Mouse (Mus musculus) forebrain, embryonic 13.5 days (tissue): Measurements from ENCODE around the gene Tnni2. TPM values are rescaled to one million over a fixed set of nuclear protein-coding genes. Genes with fewer than 3 reads are reported as not detected.

ENCODE experiments used
- ATAC-seq: fragments of 200-750 bp; cut with Nextera tagmentation; 2 replicates; pipeline ENCODE4 v1.8.0; 2017
- H3K27ac ChIP-seq: fragments of 300-500 bp; sonication (generic); 2 replicates; pipeline ENCODE4 v1.5.1; 2015; ENCODE audit warnings: inconsistent platforms, mild to moderate bottlenecking, moderate library complexity
- H3K27me3 ChIP-seq: fragments of 300-500 bp; sonication (generic); 2 replicates; pipeline ENCODE4 v1.6.1; 2015; ENCODE audit warnings: mild to moderate bottlenecking, inconsistent platforms
- H3K36me3 ChIP-seq: fragments of 300-500 bp; sonication (generic); 2 replicates; pipeline ENCODE4 v1.6.1; 2015; ENCODE audit warnings: mild to moderate bottlenecking, inconsistent platforms; ENCODE audit not compliant: poor library complexity, severe bottlenecking
- H3K4me1 ChIP-seq: fragments of 300-500 bp; sonication (generic); 2 replicates; pipeline ENCODE4 v1.6.1; 2015; ENCODE audit warnings: inconsistent platforms
- H3K4me2 ChIP-seq: fragments of 300-500 bp; sonication (generic); 2 replicates; pipeline ENCODE4 v1.6.1; 2015; ENCODE audit warnings: inconsistent platforms, mild to moderate bottlenecking, moderate library complexity
- H3K4me3 ChIP-seq: fragments of 300-500 bp; sonication (generic); 2 replicates; pipeline ENCODE4 v1.5.1; 2015; ENCODE audit warnings: mild to moderate bottlenecking, inconsistent platforms
- H3K9ac ChIP-seq: fragments of 300-500 bp; sonication (generic); 2 replicates; pipeline ENCODE4 v1.6.1; 2015; ENCODE audit warnings: mild to moderate bottlenecking, inconsistent platforms
- H3K9me3 ChIP-seq: fragments of 300-500 bp; sonication (generic); replicated peaks from 2 replicates; pipeline ENCODE4 v1.6.1; 2016; ENCODE audit warnings: inconsistent platforms
- WGBS: fragments of 180-500 bp; shearing (Covaris S2); methylation state at CpG from one replicate; pipeline ENCODE4 v1.1.7; 2015; 5-methylcytosine and 5-hydroxymethylcytosine counted together
- polyA plus RNA-seq: library from polyadenylated mRNA; unstranded; fragments of >200 nt; fragmentation: Nextera tagmentation; extraction: Ambion mirVana; gene quantifications from 2 replicates; pipeline ENCODE4 v1.2.1, GENCODE M21; 2015

The Tnni2 gene
- polyA plus RNA-seq, 1 experiment from 2014 or later, result 0.61 TPM

- WGBS, result 55% methylated on average over 19 of the region's 19 CpGs
These were observed 8.0 kb upstream of the Tnni2 start for GRCm38 (mm10) chr7:142433623-142434022.

DNA sequence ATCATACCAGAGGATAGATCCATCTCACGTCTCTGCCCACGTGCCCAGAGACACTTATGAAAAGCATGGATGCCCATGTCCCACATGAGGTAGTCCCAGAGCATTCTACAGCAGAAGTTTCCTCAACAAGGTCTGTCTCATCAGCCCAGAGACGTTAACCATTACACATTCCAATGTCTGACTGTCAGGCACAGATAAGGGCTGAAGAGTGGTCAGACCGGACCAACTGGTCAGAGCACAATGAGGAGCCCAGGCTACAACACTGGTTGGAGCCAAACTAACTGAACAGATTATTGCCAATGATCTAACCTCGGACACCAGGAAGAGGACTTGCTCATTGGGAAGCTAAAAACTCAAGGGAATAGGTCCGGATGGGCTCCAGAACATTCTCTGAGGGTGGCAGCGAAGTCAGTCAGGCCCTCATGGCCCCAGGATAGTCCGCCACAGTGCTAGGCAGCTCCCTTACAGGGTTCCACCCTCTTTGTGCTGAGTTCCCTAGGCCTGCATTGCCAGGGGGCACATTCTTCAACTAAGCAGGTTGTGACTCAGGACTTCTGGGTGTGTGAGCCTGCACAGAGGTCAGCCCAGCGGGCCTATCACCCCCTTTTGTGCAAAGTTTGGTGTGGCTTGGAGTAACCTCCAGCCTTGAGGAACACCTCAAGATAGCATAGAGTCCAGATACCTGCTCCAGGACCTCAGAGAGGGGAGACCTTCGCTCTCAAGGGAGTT, 7.3 kb upstream of the Tnni2 start, which contains the start of gene Syt8:
Syt8 (plus strand) TSS at position 714 of the 729 bp plus-strand sequence.
- H3K27ac ChIP-seq, result no peak within 1 kb of the TSS
- no peak for ATAC-seq
- WGBS, result 84% methylated on average over 10 of the region's 10 CpGs
- no peaks in the 10 kb centered on the region for H3K9me3 ChIP-seq
- no peaks in the 10 kb centered on the region for H3K36me3 ChIP-seq
- H3K27me3 ChIP-seq, result no peaks in the 10 kb centered on the region
- H3K4me3 ChIP-seq, result no peak within 1 kb of the TSS
- no peak within 1 kb of the TSS for H3K9ac ChIP-seq
- H3K4me1 ChIP-seq, result peaks cover 19% of the 10 kb centered on the region
- H3K4me2 ChIP-seq, result no peak within 1 kb of the TSS

More at GRCm38 (mm10) chr7:142433623-142434022, 8.0 kb upstream of the Tnni2 start:
- Histone ChIP-seq H3K4me1 (peaks cover 19% of the 10 kb centered on the region), H3K36me3 (no peaks in the 10 kb centered on the region), H3K9ac (no peak overlapping the region), H3K4me2 (no peak overlapping the region), H3K27ac (no peak overlapping the region), H3K9me3 (no peaks in the 10 kb centered on the region), H3K27me3 (no peaks in the 10 kb centered on the region), H3K4me3 (no peak overlapping the region)
- ATAC-seq, result no peak

- WGBS, result 23% methylated on average over 4 of the region's 4 CpGs
- Histone ChIP-seq H3K27ac (no peak overlapping the region), H3K27me3 (no peaks in the 10 kb centered on the region), H3K9me3 (no peaks in the 10 kb centered on the region), H3K4me1 (peaks cover 11% of the 10 kb centered on the region), H3K36me3 (no peaks in the 10 kb centered on the region), H3K4me2 (no peak overlapping the region), H3K9ac (no peak overlapping the region), H3K4me3 (no peak overlapping the region)
- ATAC-seq, result peak; percentile 45; the same call in 1 of the 2 replicates
These were observed 6.1 kb upstream of the Tnni2 start for GRCm38 (mm10) chr7:142435524-142435923.

- Histone ChIP-seq H3K27me3 (no peaks in the 10 kb centered on the region), H3K4me2 (no peak overlapping the region), H3K9ac (no peak overlapping the region), H3K4me1 (no peaks in the 10 kb centered on the region), H3K36me3 (no peaks in the 10 kb centered on the region), H3K4me3 (no peak overlapping the region), H3K27ac (no peak overlapping the region), H3K9me3 (no peaks in the 10 kb centered on the region)
- no peak for ATAC-seq
- 77% methylated on average over 5 of the region's 5 CpGs for WGBS
These were observed 4.3 kb upstream of the Tnni2 start for GRCm38 (mm10) chr7:142437324-142437723.

- Histone ChIP-seq H3K9ac (no peak overlapping the region), H3K9me3 (no peaks in the 10 kb centered on the region), H3K27ac (no peak overlapping the region)
These were observed 1.6 kb upstream of the Tnni2 start for GRCm38 (mm10) chr7:142439966-142440365.

DNA sequence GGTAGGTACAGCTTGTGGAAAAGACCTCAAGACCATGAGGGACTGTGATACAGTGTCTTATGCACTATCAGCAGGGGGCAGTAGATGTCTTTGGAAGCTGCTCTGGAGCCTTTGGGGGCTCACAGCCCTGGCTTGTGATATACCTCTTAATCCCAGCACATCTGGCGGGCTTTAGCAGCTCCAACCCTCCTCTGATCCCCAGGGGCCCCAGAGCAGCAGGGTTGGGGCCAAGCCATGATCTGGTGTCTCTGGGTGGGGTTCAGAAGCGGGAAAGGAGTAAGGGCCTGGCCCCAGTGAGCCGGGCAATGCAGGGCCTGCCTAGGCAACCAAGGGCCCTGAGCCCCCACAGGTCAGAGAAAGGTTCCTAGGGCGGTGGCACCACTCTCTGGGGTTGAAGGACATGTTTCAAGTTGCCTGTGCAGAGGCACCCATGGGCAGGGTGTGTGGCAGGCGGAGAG, 922 bp upstream of the Tnni2 start:
- no peaks in the 10 kb centered on the region for H3K36me3 ChIP-seq
- no peak overlapping the region for H3K27ac ChIP-seq
- no peaks in the 10 kb centered on the region for H3K27me3 ChIP-seq
- H3K9me3 ChIP-seq, result no peaks in the 10 kb centered on the region
- peak; percentile 73 for ATAC-seq
- WGBS, result 61% methylated on average over 5 of the region's 5 CpGs
- no peaks in the 10 kb centered on the region for H3K4me1 ChIP-seq
- no peak overlapping the region for H3K4me3 ChIP-seq
- no peak overlapping the region for H3K9ac ChIP-seq
- H3K4me2 ChIP-seq, result no peak overlapping the region

More at GRCm38 (mm10) chr7:142439966-142440365, 1.6 kb upstream of the Tnni2 start:
- no peak for ATAC-seq
- H3K27me3 ChIP-seq, result no peaks in the 10 kb centered on the region
- H3K4me2 ChIP-seq, result no peak overlapping the region
- 88% methylated on average over 14 of the region's 14 CpGs for WGBS
- no peaks in the 10 kb centered on the region for H3K36me3 ChIP-seq
- H3K4me3 ChIP-seq, result no peak overlapping the region
- H3K4me1 ChIP-seq, result no peaks in the 10 kb centered on the region

GRCm38 (mm10) chr7:142442081-142442907, 686 bp downstream of the Tnni2 start:
- no peaks in the 10 kb centered on the region for H3K36me3 ChIP-seq
- 85% methylated on average over 9 of the region's 9 CpGs for WGBS
- H3K27me3 ChIP-seq, result no peaks in the 10 kb centered on the region
- H3K4me2 ChIP-seq, result no peak overlapping the region
- H3K9ac ChIP-seq, result no peak overlapping the region
- H3K4me3 ChIP-seq, result no peak overlapping the region
- no peaks in the 10 kb centered on the region for H3K4me1 ChIP-seq
- H3K27ac ChIP-seq, result no peak overlapping the region
- no peaks in the 10 kb centered on the region for H3K9me3 ChIP-seq
- ATAC-seq, result no peak

GRCm38 (mm10) chr7:142442908-142443420, 1.4 kb downstream of the Tnni2 start:
- ATAC-seq, result no peak
- H3K4me3 ChIP-seq, result no peak overlapping the region
- 91% methylated on average over 5 of the region's 7 CpGs for WGBS

DNA sequence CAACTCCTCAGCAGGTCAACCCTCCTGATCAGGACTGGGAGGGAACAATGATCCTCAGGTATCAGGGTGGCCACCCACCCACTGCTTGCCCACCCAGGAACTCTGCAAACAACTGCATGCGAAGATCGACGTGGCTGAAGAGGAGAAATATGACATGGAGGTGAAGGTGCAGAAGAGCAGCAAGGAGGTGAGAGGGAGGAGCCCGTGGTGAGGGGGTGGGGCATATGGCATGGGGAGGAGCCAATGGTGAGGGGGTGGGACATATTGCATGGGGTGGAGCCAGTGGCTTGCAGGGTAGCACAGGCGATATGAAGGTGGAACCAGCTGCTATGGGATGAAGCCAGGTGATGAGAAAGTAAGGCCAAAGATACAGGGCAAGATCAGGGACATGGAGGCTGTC, 1.9 kb downstream of the Tnni2 start:
- H3K27ac ChIP-seq, result no peak overlapping the region
- H3K4me3 ChIP-seq, result no peak overlapping the region
- no peaks in the 10 kb centered on the region for H3K4me1 ChIP-seq
- WGBS, result 85% methylated on average over 5 of the region's 5 CpGs
- no peaks in the 10 kb centered on the region for H3K9me3 ChIP-seq
- no peak for ATAC-seq
- no peaks in the 10 kb centered on the region for H3K27me3 ChIP-seq
- no peak overlapping the region for H3K9ac ChIP-seq
- H3K36me3 ChIP-seq, result no peaks in the 10 kb centered on the region
- H3K4me2 ChIP-seq, result no peak overlapping the region

More at GRCm38 (mm10) chr7:142442908-142443420, 1.4 kb downstream of the Tnni2 start:
- no peak overlapping the region for H3K27ac ChIP-seq
- no peaks in the 10 kb centered on the region for H3K27me3 ChIP-seq
- no peaks in the 10 kb centered on the region for H3K4me1 ChIP-seq
- H3K9ac ChIP-seq, result no peak overlapping the region
- no peaks in the 10 kb centered on the region for H3K9me3 ChIP-seq
- no peaks in the 10 kb centered on the region for H3K36me3 ChIP-seq
- H3K4me2 ChIP-seq, result no peak overlapping the region

GRCm38 (mm10) chr7:142444171-142444570, 2.6 kb downstream of the Tnni2 start:
- Histone ChIP-seq H3K4me2 (no peak overlapping the region), H3K27ac (no peak overlapping the region), H3K9me3 (no peaks in the 10 kb centered on the region), H3K4me1 (no peaks in the 10 kb centered on the region), H3K27me3 (no peaks in the 10 kb centered on the region), H3K36me3 (no peaks in the 10 kb centered on the region), H3K4me3 (no peak overlapping the region), H3K9ac (no peak overlapping the region)
- ATAC-seq, result no peak
- WGBS, result over 99% methylated on average over 6 of the region's 6 CpGs

DNA sequence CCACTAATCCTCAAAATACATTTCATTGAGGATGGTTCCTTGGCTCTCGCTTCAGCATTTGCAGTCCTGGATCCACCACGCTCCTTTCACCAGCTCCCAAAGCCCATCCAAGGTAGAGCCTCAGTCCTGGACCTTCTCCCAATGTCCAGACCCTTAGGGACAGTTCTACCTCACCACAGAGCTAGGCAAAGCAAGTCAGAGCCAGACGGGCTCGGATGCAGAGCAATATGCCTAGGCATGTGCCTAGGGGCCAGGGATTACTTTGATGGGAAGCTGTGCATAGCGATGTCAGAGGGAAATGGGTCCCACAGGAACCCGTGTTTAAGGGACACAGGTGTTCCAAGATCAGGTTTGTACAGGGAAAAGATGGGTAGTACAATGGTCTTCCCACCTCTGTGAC, 3.7 kb downstream of the Tnni2 start:
- H3K9me3 ChIP-seq, result no peaks in the 10 kb centered on the region
- H3K4me3 ChIP-seq, result no peak overlapping the region
- no peaks in the 10 kb centered on the region for H3K4me1 ChIP-seq
- H3K36me3 ChIP-seq, result no peaks in the 10 kb centered on the region
- 86% methylated on average over 6 of the region's 6 CpGs for WGBS
- no peaks in the 10 kb centered on the region for H3K27me3 ChIP-seq
- ATAC-seq, result no peak
- H3K4me2 ChIP-seq, result no peak overlapping the region
- H3K27ac ChIP-seq, result no peak overlapping the region
- H3K9ac ChIP-seq, result no peak overlapping the region

DNA sequence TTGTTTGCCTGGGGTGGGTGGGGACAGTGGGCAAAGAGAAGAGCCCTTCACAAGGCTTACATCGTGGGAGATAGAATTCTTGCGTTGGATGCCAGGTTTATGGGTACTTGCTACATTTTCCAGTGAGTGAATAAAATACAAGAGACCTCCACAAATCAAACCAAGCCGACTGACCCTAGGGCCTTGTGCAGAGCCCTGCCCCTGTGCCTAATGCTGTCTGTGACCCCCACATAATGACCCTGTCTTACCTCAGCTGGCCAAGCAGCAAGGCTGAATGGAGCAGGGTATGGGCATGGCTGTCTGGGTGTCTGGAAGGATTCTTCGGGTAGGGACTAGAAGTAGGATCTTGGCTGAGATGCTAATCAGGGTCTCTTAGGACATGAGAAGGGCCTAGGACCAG, 4.7 kb downstream of the Tnni2 start:
- no peaks in the 10 kb centered on the region for H3K4me1 ChIP-seq
- no peak overlapping the region for H3K27ac ChIP-seq
- H3K9ac ChIP-seq, result no peak overlapping the region
- no peak overlapping the region for H3K4me3 ChIP-seq
- H3K9me3 ChIP-seq, result no peaks in the 10 kb centered on the region
- no peak overlapping the region for H3K4me2 ChIP-seq
- WGBS, result 92% methylated on average over 4 of the region's 4 CpGs
- H3K36me3 ChIP-seq, result no peaks in the 10 kb centered on the region
- ATAC-seq, result no peak
- H3K27me3 ChIP-seq, result no peaks in the 10 kb centered on the region
